Mouse (Mus musculus): ENCODE results near the gene Prss48.
A peak's percentile ranks its signal among the peaks of the same experiment; 100 is the strongest.

The Prss48 gene

DNA sequence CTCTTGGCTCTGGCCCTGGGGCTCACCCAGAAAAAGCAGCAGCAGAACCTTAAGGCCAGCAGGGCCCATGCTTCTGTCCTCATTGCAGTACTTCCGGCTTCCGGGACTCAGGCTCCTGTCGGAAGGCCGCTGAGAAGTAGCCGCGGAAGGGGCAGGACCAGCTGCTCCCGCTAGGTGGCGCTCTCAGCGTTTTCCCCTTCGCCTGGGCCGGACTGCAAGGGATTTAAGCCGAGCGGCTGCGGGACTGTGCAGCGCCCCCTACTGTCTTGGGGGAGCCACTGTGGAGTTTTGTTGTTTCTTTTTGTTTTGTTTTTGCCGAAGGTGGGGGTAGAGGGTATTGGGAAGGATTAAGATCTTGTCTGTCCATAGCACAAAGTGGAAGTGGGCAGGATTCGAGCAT is at the start of gene Prss48:
Gene Prss48, minus strand, starts transcription at position 69 of the 400 bp plus-strand sequence.
- no peak for DNase-seq (ENCODE audit: low spot score)

DNA sequence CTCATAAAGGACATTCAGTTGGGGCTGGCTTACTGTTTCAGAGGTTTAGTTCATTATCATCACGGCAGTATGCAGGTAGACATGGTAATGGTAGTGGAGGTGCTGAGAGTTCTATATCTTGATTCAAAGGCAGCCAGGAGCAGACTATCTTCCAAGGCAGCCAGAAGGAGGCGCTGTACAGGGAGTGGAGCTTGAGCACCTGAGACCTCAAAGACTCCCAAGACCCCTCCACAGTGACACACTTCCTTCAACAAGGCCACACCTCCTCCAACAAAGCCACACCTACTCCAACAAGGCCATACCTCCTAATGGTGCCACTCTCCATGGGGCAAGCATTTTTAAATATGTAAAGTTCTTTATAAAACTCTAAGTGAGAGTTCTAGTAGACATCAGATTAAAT is 46.8 kb upstream of the Prss48 start:
- no peak for DNase-seq (ENCODE audit: low spot score)

DNA sequence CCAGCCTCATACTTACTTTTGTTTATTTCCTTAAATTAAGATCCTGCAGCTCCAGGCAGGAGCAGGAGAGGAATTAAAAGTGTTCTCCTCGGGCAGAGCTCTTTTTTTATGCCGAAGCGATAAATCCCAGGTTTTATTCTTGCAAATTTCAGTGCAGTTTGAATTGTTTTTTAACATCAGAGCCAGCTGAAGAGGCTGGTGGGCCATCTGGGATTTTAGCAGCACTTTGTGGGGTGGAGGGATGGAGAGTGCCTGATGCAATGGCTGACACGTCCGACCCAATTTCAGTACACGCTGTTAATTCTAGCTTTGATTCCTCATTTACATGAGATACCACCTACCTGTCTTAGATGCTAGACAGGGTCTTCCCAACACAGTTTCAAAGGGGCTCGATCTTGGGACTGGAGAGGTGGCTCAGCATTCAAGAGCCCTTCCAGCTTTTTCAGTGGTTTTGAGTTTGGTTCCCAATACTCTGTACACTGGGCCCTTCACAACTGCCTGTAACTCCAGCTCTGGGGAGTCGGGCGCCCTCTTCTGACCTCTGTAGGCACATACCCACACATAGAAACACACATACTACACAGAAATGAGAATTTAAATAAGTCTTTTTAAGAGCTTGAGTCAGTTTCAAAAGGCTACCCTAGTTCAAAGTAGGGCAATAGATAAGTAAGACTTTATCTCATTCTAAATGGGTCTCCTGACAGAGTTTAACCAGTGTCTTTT is 45.6 kb upstream of the Prss48 start:
- DNase-seq (ENCODE audit: low spot score), result no peak

DNA sequence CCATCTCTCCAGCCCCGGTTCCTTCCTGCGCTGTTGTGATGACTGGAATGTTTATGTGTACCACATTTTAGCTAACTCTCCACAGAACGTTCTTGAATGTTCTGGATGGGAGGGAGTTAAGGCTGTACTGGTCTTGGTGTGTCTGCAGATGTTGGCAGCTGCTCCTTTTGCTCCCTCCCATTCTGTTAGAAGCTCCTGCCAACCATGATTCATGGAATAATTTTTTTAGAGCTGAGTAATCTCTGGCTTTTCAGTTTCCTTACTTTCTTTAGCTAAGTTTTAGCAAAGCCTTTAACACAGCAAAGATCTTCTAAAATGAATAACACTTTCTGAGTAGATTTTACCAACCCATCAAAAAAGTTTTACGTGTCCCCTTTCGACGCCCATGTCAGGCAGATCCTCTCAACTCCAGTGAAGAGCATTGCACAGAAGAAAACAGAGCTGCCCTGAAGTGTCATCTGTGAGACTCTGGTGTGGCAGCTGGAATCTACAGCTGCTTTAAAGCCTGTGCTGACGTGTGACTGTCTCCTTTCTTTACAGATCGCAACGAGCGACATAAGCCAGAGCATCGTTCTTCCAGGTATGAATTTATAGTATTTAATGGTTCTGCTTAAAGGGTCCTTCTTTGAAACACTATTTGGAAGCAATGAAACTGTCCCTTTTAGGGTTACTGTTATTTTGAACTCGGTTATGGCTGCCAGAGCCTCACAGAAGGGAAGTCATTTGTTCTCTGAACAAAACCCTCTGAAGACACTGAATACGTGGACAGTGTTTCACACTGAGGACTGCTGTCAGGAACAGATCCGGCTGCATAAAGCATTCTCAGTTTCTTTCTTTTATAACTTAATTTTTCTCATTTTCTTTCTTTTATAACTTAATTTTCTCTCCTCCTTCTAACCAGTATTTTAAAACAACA is 38.3 kb upstream of the Prss48 start:
- peak; percentile 95 for DNase-seq (ENCODE audit: low spot score)

DNA sequence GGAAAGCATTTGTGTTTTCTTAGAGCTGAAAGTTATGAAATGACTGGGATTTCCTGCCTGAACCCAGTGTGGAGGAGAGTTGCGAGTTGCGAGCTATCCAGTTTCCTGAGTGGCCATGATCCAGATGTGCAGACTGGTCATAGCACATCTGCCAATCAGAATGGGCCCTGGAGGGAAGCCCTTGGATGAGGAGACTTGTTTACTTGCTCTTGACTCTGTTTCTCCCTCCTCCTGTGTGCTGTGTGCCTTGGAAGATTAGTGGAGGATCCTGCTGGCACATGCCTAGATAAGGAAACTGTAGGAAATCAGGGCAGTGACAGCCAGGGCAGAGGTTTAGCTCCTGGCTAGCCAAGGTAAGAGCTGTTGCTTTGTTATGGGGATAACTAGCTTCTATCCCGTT is 36.4 kb upstream of the Prss48 start:
- DNase-seq (ENCODE audit: low spot score), result peak; percentile 98

DNA sequence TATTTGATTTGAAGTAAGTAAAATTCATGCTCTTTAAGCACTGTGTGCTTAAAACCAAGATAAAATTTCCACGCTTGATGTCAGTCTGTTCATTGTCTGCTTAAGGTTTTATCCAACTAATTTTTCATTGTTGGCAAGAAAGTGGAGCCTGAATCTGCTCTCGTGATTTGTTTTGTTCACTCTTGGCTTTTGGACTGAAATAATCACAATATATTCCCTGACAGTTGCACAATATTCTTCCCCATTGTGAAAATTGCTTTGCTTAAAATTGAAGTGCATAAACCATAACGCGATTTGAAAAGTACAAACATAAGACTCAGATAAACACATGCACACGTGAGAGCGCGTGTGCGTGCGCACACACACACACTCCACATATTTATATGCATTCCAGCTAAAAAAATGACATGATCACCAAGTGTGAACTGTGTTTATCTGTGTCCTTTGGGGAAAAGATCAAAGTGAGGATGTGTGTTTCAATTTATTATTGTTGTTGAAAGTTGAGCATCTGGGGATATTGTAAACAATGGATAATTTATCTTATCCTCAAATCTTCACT is 35.7 kb upstream of the Prss48 start:
- peak; percentile 79 for DNase-seq (ENCODE audit: low spot score)

DNA sequence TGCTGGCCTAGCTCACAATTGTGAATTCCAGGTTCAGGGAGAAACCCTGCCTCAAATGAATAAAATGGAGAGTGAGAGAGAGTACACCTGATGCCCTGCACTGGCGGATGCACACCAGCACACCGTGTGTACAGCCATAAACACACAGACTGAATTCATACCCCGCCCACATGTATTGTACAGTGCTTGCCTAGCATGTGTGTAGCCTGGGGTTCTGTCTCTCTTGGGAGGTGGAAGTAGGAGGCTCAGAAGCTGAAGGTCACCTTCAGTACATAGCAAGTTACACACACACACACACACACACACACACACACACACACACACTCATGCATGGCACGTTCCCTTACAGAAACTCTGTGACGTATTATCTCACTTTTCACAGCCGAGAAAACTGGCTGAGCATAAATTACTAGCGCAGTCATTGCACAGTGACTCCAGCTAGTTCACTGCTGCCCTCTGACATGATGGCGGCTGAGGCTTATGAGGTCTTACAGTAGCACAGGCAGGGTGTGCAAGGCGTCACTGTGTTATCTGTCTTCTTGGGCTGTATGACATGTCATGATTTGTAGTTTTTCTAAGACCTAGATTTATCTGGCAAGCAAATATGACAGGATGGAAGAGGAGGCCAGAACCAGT is 31.3 kb upstream of the Prss48 start:
- no peak for DNase-seq (ENCODE audit: low spot score)

DNA sequence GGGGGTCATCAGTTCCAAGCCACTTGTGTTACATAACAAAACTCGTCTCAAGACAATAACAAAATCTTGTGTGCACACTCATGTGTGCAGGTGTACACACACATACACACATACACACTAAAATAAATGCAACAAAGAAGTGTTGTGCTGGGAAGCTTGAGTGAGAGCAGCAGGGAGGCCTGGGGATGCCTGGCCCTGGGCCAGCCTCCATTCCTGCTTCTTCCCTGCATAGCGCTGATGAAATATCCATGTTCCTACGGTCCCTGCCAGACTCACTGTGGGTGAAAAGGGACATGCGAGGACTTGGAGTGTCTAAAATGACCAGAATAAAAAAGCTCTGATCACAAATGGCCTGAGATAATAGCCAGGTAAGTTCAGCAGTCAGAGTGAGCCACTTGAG is 28.3 kb upstream of the Prss48 start:
- DNase-seq (ENCODE audit: low spot score), result peak; percentile 61

DNA sequence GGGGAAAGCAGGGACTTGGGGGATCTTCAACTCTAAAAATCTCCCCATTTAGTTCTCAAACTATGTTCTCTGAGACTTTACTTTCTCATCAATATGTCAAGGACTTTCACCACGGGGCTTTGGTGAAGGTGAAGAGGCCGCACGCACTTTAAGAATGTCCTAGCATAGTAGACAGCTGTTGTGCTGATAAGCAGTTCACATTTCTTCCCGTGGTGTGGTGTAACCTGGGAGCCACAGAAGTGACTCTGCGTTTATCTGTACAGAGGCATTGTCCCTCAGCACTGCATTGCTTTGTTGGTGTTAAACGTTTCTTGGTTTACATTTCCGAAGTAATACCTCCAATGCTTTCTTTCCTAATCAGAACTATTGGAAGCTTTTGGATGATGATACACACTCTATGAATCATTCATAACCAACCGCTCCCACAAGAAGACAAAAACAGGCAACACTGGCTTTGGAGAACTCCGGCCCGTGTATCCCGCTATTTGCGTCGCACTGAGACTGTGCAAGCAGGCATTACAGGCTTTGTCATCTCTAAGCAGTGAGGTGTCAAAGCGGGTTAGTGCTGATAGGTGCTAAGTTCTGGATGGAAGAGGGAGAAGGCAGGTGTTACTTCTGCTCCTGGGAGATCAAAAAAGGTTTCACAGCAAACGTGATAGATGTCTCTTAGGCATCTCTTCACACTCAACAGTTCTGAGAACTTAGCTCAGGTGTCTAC is 26.5 kb upstream of the Prss48 start:
- DNase-seq (ENCODE audit: low spot score), result no peak

DNA sequence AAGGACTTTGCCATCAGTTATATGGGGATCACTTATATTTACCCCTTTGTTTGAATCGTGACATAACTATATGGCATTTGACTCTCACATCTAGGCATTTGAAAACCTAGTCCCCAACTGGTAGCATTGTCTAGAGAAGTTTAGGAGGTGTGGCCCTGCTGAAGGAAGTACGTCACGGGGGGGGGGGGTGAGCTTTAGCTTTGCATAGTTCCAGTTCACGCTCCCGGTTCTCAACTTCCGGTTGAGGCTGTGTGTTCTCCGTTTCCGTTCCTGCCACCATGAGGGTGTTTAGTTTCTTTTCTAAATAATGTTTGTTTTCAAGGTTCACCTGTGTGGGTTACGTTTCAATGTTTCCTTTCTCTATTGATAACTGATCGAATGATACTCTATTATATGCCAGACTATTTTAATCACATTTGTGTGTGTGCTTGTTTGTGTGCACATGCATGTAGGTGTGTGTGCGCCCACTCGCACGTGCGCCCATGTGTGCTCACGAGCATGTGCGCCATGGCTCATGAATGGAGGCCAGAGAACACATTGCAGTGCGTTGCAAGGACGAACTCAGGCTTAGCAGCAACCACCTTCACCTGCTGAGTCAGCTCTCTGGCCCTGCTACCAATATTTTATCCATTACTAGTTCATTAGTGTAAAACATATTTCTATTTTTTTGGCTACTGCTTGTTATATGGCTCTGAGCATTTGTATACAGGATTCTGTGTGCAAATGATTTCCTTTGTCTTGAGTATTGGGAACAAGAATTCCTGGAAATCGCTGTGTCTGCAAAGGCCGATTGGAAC is 23.2 kb upstream of the Prss48 start:
- DNase-seq (ENCODE audit: low spot score), result no peak

DNA sequence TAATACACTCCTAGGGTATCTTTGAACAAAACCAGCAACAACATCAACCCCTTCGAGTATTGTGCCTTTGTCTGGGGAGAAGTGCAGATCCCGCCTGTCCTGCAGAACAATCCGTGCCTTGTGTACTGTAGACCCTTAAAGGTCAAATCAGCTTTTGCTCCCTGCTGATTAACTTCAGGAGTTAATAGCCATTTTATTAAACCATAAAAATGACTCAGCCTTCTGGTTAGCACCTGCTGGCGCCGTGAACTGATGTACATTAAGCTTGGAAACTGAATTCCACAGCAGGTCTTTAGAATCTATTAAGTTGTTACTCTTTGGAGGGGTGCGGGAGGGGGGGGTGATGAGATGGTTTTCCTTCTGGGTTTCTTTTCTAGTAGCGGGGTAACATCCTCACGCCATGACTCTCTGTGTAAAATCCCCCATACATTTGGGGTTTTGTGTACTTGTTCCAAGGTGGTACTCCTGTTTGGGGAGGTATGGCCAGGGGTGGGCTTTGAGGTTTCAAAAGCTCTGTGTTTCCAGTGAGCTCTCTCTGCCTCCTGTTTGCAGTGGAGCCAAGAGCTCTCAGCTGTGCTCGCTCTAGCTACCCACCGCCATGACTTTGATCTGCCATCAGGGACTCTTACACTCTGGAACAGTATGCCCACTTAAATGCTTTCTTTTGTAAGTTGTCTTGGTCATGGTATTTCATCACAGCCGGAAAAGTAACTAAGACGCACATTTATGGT is 21.9 kb upstream of the Prss48 start:
- no peak for DNase-seq (ENCODE audit: low spot score)

DNA sequence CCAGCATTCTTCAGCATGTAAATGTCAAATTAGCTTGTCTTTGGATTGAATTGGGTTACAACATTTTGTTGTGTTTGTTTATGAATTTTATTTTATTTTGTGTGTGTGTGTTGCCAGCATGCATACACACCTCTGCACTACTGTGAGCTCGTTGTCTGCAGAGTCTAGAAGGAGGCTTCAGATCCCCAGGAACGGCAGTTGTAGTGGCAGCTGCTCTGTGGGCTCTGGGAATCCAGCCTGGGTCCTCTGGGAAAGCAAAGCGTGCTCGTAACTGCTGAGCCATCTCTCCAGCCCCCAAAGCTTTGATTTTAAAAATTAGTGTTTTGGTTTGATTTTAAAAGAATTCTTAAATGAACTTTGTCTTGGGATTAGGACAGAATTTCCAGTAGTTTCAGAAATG is 19.4 kb upstream of the Prss48 start:
- no peak for DNase-seq (ENCODE audit: low spot score)

DNA sequence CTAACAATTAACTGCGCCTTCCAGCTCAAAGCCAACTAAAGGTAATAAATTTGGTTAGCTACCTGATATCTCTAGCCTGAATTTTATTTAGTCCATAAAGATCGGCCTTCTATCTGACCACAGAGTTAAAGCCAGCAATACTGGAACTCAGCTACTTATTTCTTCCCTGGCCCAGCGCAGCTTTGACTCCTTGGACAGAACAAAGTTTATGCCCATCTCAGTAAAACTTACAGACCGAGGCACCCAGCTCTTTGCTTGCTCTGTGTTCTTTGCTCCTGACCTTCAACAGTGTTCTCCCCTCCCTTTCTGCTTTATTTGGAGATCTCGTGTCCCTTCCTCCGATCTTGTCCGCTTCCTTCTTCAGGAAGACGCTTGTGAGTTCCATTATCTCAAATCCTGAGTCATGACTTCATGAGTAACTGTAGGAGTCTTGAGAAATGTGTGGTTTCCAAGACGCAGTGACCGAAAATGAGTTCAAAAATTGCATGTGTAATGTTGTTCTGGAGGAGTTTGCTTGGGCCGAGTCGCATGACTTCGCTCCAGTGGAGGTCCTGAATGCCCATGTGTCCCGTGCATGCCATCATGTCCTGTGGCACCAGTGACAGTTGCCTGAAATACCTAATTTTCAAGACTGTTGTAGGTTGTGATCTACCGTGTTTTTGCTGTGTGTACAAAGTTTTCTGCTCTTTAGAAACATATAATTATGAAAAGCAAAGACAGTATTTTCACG is 18.8 kb upstream of the Prss48 start:
- DNase-seq (ENCODE audit: low spot score), result no peak

DNA sequence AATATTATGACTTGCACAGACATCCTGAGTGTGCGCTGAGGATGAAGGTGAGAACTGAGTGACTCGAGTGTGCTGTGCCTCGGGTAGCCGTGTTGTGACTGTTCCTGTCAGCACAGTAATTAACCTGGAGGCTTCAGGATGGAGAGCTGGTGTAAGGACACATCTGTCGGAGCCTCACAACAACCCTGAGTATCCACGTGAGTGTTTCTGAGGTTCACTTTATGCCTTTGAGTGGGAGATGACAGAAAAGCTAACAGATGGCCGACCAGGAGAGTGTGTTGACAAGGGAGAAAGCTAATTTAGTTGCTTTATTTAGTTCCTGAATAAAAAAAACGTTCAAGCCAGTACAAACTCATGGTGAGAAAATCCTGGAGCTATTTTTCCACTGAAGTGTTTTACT is 15.2 kb upstream of the Prss48 start:
- DNase-seq (ENCODE audit: low spot score), result no peak

DNA sequence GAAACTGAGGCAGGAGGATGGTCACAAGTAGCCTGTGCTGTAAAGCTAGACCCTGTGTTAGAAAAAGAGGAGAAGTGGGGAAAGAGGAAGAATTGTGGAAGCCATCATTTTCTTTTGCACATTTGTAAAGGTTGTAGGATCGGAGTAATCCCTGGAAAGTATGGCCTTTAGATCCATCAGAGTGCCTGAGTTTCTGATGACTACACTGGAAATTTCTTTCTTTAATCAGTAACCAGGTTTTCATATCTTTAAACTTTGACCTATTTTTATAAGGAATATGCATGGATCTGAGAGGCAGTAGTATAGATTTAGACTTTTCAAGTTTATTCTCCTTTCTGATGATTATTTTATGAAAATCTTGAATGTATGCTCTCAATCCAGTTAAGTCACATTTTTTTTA is 14.7 kb upstream of the Prss48 start:
- no peak for DNase-seq (ENCODE audit: low spot score)

DNA sequence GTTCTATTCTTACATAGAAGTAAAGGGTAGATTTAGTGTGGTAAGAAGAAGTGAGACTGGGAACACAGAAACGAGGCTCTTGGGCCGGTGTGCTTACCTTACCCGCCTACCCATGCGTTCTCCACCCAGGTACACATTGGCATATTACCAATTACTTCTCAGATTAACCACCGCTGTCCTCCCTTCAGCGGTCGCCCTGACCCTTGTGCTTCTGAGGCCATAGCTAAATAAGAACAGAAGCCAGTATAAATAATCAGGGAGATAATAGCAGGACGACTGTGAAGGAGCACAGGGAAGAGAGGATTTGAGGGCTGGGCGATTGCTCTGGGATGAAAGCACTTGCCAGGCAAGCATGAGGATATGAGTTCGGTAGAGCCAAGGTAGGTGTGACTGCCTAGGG is 11.5 kb upstream of the Prss48 start:
- DNase-seq (ENCODE audit: low spot score), result no peak

DNA sequence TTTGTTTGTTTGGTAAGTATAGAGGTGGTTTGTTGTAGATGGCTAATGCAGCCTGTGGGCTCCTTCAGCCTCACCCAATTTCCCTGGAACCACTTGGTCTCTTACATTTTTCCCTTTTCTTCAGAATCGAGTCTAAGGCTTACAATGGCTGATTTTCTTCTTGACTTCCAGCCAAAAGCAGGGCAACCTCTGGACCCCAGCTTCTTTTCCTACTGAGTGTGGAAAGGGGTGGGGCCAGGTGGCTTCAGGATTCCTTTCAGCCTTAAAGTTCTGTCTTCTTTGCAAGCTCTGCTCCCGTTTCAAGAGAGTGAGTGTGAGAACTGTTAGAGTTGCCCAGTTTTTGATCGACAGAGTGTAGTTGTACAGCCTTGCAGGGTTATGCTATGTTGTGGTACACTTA is 9.5 kb upstream of the Prss48 start:
- DNase-seq (ENCODE audit: low spot score), result no peak

DNA sequence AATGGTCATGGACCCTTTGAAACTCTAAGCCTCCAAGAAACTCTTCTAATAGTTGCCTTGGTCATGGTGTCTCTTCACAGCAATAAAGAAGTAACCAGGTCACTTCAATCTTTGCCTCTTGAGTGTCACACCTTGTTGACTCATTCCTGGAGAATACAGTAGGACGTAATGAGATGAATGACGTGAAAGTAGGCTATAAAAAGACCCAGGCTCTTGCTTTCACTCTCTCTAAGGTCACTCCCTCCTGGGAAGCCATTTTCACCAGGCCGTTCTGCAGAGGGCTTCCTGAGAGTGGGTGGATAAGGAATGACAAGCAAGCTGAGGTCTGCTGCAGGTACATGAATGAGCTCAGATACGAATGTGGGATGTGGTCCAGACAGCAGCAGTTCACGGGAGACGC is 9.1 kb upstream of the Prss48 start:
- DNase-seq (ENCODE audit: low spot score), result no peak

DNA sequence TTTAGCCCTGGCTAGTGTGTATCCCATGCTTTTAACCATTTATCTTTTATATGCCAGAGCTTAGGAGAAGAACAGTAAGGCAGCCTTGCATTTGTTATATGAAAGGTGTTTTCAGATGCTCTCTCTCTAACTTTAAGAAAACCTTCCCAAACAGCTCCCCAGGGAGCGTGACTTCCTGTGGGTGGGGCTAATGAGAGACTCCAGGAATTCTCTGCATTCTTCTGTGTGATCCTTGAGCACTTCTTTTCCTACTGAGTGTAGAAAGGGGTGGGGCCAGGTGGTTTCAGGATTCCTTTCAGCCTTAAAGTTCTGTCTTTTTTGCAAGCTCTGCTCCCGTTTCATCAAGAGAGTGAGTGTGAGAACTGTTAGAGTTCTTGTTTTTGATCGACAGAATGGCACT is 8.3 kb upstream of the Prss48 start:
- DNase-seq (ENCODE audit: low spot score), result no peak

DNA sequence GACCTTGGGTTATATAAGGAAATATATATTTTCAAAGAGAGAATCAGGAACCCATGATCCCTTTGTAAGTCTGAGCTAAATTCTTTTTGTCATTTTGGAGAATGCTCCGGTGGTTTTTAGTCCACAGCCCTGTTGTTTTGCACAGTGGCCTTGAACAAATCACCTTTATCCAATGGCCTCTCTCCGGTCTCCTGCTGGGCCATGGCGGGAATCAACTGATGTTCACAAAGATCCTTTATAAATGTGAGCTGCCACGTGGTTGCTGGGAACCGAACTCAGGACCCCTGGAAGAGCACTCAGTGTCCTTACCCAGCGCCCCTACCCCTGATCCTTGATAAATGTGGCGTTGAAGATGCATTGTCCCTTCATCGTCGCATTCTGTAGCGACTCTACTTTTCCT is 2.5 kb upstream of the Prss48 start:
- no peak for DNase-seq (ENCODE audit: low spot score)
